Mouse (Mus musculus) ES-Bruce4 (cell line): ENCODE measurements around the gene Invs.

Source experiments
- CTCF ChIP-seq: IDR thresholded peaks from one replicate; pipeline ENCODE4 v1.8.1; 2011; ENCODE audit warnings: low read depth, low read length
- EP300 ChIP-seq: IDR thresholded peaks from 2 replicates; pipeline ENCODE4 v1.6.1; 2011; ENCODE audit warnings: low read depth, low read length; ENCODE audit not compliant: insufficient read depth

DNA sequence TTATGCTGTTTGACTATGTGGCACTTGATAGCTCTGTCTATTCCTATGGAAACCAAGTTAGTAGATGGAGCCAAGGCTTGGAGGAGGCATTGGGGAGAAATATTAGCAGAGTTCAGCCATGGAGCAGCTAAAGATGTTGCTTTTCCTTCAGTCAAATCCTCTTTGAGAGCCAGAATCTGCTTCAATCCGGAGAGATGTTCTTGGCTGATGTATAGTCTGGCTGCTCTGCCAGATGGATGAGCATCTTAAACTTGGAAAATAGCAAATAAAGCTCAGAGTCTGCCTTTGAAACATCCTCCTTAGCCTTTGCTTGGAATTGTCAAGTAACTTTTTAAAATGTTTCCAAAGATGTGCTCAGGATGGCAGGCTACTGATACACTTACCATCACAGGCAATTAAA, 91.5 kb downstream of the Invs start:
- TF ChIP-seq EP300 (no peak), CTCF (no peak)
